Mouse (Mus musculus) liver, embryonic 14.5 days (tissue): ENCODE data around the gene Ankrd39. TPM values are rescaled to one million over a fixed set of nuclear protein-coding genes. Genes with fewer than 3 reads are reported as not detected.

Source experiments
- ATAC-seq: fragments of 200-750 bp; cut with Nextera tagmentation; 2 replicates; pipeline ENCODE4 v1.8.0; 2017; ENCODE audit warnings: moderate number of reproducible peaks, mild to moderate bottlenecking, moderate library complexity; ENCODE audit not compliant: insufficient read depth
- DNase-seq, 3 experiments: peaks; one replicate each; pipeline ENCODE4 v3.0.0-alpha.2; 2012 to 2013; ENCODE audit warnings: low read depth in 3 of 3, low spot score in 3 of 3
- H3K27ac ChIP-seq: fragments of 300-500 bp; sonication (generic); 2 replicates; pipeline ENCODE4 v1.5.1; 2014; ENCODE audit warnings: moderate library complexity, mild to moderate bottlenecking, control low read depth, inconsistent platforms
- H3K27me3 ChIP-seq: fragments of 300-500 bp; sonication (generic); 2 replicates; pipeline ENCODE4 v1.6.1; 2014; ENCODE audit warnings: mild to moderate bottlenecking, low read length, moderate library complexity; ENCODE audit not compliant: control insufficient read depth, insufficient read depth
- H3K36me3 ChIP-seq: fragments of 300-500 bp; sonication (generic); replicated peaks from 2 replicates; pipeline ENCODE4 v1.6.1; 2014; ENCODE audit warnings: low read depth; ENCODE audit not compliant: control insufficient read depth, insufficient read depth
- H3K4me1 ChIP-seq, 2 experiments: fragments of 200-500 bp in 1 of 2; fragments of 300-500 bp in 1 of 2; sonication (generic) in 1 of 2; replicated peaks; 2 replicates each; pipeline ENCODE4 v1.6.1; 2012 to 2014; ENCODE audit warnings: antibody characterized with exemption in 1 of 2, inconsistent platforms in 1 of 2, low read length in 1 of 2; ENCODE audit not compliant: control insufficient read depth in 2 of 2, insufficient read depth in 2 of 2
- H3K4me2 ChIP-seq: fragments of 300-500 bp; sonication (generic); 2 replicates; pipeline ENCODE4 v1.6.1; 2014; ENCODE audit warnings: low read depth, mild to moderate bottlenecking, control low read depth, moderate library complexity
- H3K4me3 ChIP-seq, 2 experiments: fragments of 200-500 bp in 1 of 2; fragments of 300-500 bp in 1 of 2; sonication (generic) in 1 of 2; 2 replicates each; pipeline ENCODE4 v1.5.1; 2012 to 2014; ENCODE audit warnings: low read depth in 2 of 2, low read length in 2 of 2, mild to moderate bottlenecking in 2 of 2, control low read depth in 1 of 2, inconsistent platforms in 1 of 2, moderate library complexity in 1 of 2; ENCODE audit not compliant: insufficient read depth in 1 of 2
- H3K9ac ChIP-seq: fragments of 300-500 bp; sonication (generic); replicated peaks from 2 replicates; pipeline ENCODE4 v1.6.1; 2014; ENCODE audit warnings: mild to moderate bottlenecking, control low read depth, moderate library complexity
- H3K9me3 ChIP-seq: fragments of 300-500 bp; sonication (generic); 2 replicates; pipeline ENCODE4 v1.6.1; 2016; ENCODE audit warnings: low read length, mixed read lengths; ENCODE audit not compliant: control insufficient read depth
- CTCF ChIP-seq: IDR thresholded peaks from 2 replicates; pipeline ENCODE4 v1.5.1; 2016; ENCODE audit warnings: antibody characterized with exemption, low read depth, control low read depth
- EP300 ChIP-seq: IDR thresholded peaks from 2 replicates; pipeline ENCODE4 v1.6.1; 2016; ENCODE audit warnings: antibody characterized with exemption, low read depth
- WGBS: fragments of 180-500 bp; shearing (Covaris S2); extraction: QIAGEN DNeasy Blood & Tissue Kit; methylation state at CpG from one replicate; pipeline ENCODE4 v1.1.7; 2014; ENCODE audit not compliant: insufficient replicate concordance; 5-methylcytosine and 5-hydroxymethylcytosine counted together
- polyA plus RNA-seq, 2 experiments: library from polyadenylated mRNA; depleted of rRNA in 1 of 2; stranded (reverse) in 1 of 2; unstranded in 1 of 2; fragments of >200 nt; fragmentation: Nextera tagmentation in 1 of 2; extraction: Ambion mirVana in 1 of 2; gene quantifications; 2 replicates each; pipeline versions ENCODE4 v1.2.1 to v1.2.3; 2012 to 2014

The Ankrd39 gene
- polyA plus RNA-seq, 2 experiments = 3.5 to 5.1 TPM

GRCm38 (mm10) chr1:36590664-36591063 is 43.4 kb upstream of the Ankrd39 start:
- 66% methylated on average over 9 of the region's 9 CpGs for WGBS
- no peak overlapping the region for H3K9ac ChIP-seq
- no peaks in the 10 kb centered on the region for H3K36me3 ChIP-seq
- H3K27ac ChIP-seq = no peak overlapping the region
- H3K9me3 ChIP-seq = no peaks in the 10 kb centered on the region
- H3K4me2 ChIP-seq = no peak overlapping the region
- H3K4me1 ChIP-seq = peaks cover 0 to 2% of the 10 kb centered on the region in 2 experiments; a peak in 1 of 4 replicates
- H3K4me3 ChIP-seq = no peak overlapping the region
- DNase-seq (no peak), ATAC-seq (no peak)
- H3K27me3 ChIP-seq = no peaks in the 10 kb centered on the region
- no peak for TF ChIP-seq EP300
- no peak for TF ChIP-seq CTCF

GRCm38 (mm10) chr1:36589486-36589885 is 42.2 kb upstream of the Ankrd39 start:
- Histone ChIP-seq H3K27ac (no peak overlapping the region), H3K4me2 (no peak overlapping the region), H3K9me3 (no peaks in the 10 kb centered on the region), H3K27me3 (no peaks in the 10 kb centered on the region), H3K4me3 (no peak overlapping the region), H3K4me1 (peaks cover 0 to 2% of the 10 kb centered on the region in 2 experiments; a peak in 1 of 4 replicates), H3K9ac (no peak overlapping the region), H3K36me3 (no peaks in the 10 kb centered on the region)
- DNase-seq (no peak), ATAC-seq (no peak)
- WGBS = 63% methylated on average over 6 of the region's 6 CpGs
- TF ChIP-seq EP300 (no peak), CTCF (no peak)

DNA sequence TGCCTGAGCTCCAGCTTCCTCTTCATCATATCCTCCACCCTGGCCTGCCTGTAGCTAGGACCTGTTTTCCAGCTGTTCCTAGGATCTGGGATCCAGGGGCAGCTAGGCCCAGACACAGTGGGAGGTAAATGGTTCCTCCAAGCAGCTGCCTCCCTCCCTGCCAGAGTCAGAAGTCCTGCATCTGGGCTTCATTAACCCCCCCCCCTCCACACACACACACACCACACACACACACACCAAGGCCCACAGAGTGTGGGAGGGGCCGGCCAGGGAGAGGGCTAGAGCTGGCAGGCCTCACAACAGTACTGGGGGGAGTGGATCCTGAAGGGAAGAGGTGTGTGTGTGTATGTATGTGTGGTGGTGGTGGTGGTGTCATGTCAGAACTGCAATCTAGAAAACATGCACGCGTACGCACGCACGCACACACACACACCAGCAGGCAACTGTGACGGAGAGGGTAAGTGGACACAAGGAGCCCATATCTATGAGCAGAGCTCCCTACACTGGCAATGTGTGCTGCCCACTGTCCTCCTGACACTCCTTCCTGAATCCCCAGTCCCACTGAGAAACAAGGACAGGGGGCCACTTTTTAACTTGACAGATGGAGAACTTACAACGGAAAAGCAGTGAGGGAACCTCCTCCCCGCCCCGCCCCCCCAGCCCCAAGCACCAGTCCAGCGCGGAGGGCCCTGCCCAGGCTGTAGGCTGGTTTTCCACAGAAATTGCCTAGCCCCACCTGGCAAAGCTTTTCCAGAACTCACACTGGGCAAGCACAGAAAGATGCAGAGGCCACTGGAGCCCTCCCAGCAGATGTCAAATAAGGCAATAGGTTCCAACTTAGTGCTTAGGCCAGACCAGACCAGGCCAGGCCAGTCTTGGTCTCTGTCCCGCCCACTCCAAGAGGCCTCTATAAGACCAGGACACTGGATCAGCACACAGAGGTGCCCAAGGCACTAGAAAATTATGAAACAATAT is 41.5 kb upstream of the Ankrd39 start:
- no peak overlapping the region for H3K27ac ChIP-seq
- H3K36me3 ChIP-seq = no peaks in the 10 kb centered on the region
- H3K4me1 ChIP-seq = peaks cover 0 to 2% of the 10 kb centered on the region in 2 experiments; a peak in 1 of 4 replicates
- no peak overlapping the region for H3K4me2 ChIP-seq
- ATAC-seq (no peak), DNase-seq (no peak)
- no peaks in the 10 kb centered on the region for H3K27me3 ChIP-seq
- TF ChIP-seq CTCF = no peak
- TF ChIP-seq EP300 = no peak
- 54% methylated on average over 13 of the region's 13 CpGs for WGBS
- H3K9me3 ChIP-seq = no peaks in the 10 kb centered on the region
- H3K9ac ChIP-seq = no peak overlapping the region
- no peak overlapping the region for H3K4me3 ChIP-seq

DNA sequence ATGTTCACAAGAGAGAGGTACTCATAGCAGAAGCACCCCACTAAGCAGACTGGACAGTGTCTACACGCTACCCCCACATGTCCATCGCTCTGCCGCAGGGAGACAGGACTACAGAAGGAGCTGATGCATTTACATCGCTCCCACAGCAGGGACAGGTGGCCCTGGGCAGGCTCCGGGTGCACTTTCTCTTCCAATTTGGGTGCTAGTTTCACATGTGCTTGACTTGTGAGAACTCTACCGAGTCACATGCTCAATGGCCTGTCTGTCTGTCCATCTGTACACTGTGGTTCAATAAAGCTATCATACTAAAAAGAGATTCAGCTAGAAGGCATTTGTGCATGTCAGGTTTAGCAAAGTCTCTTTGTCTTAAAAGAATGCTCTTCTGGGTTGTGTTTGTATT is 40.6 kb upstream of the Ankrd39 start:
- Histone ChIP-seq H3K27me3 (no peaks in the 10 kb centered on the region), H3K9me3 (no peaks in the 10 kb centered on the region), H3K4me1 (peaks cover 0 to 2% of the 10 kb centered on the region in 2 experiments; a peak in 1 of 4 replicates), H3K36me3 (no peaks in the 10 kb centered on the region), H3K4me3 (no peak overlapping the region), H3K9ac (no peak overlapping the region), H3K4me2 (no peak overlapping the region), H3K27ac (no peak overlapping the region)
- no peak for DNase-seq
- ATAC-seq = no peak
- TF ChIP-seq EP300 (no peak), CTCF (no peak)
- WGBS = 88% methylated on average over 6 of the region's 6 CpGs

DNA sequence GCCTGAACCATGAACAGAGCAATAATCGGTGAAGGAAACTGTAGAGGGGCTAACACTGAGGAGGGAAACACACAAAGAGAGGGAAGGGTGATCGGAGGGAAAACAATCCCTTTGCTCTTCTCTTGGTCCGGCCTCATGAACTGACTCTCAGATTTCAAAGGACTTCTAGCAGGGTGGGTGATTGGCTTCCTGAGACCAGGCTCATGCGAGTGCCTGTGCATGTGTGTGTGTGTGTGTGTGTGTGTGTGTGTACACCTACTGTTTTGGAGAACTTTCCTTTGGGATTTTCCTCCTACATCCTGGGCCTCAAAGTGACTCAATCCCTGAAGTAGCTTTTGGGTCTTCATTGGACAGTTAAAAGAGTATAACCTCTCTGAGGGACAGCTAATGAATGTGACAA is 39.0 kb upstream of the Ankrd39 start:
- no peak overlapping the region for H3K9ac ChIP-seq
- ATAC-seq (no peak), DNase-seq (no peak)
- peaks cover 0 to 2% of the 10 kb centered on the region in 2 experiments; a peak in 2 of 4 replicates for H3K4me1 ChIP-seq
- no peak overlapping the region for H3K4me2 ChIP-seq
- WGBS = 56% methylated on average over 4 of the region's 4 CpGs
- no peaks in the 10 kb centered on the region for H3K9me3 ChIP-seq
- H3K36me3 ChIP-seq = no peaks in the 10 kb centered on the region
- no peaks in the 10 kb centered on the region for H3K27me3 ChIP-seq
- TF ChIP-seq EP300 = no peak
- no peak for TF ChIP-seq CTCF
- H3K4me3 ChIP-seq = no peak overlapping the region
- no peak overlapping the region for H3K27ac ChIP-seq
